Mouse (Mus musculus) spleen, adult 2 months (tissue): ENCODE measurements around the gene Slc38a1.

Experiments used
- CTCF ChIP-seq: fragments of 200-500 bp; IDR thresholded peaks from 2 replicates; pipeline ENCODE4 v1.5.1; 2011; ENCODE audit warnings: mild to moderate bottlenecking, inconsistent platforms; ENCODE audit not compliant: insufficient read depth, insufficient read length, insufficient replicate concordance; ENCODE audit errors: extremely low read depth
- POLR2A ChIP-seq: fragments of 200-500 bp; IDR thresholded peaks from 2 replicates; pipeline ENCODE4 v1.6.1; 2011; ENCODE audit warnings: low read depth, low read length, inconsistent platforms

DNA sequence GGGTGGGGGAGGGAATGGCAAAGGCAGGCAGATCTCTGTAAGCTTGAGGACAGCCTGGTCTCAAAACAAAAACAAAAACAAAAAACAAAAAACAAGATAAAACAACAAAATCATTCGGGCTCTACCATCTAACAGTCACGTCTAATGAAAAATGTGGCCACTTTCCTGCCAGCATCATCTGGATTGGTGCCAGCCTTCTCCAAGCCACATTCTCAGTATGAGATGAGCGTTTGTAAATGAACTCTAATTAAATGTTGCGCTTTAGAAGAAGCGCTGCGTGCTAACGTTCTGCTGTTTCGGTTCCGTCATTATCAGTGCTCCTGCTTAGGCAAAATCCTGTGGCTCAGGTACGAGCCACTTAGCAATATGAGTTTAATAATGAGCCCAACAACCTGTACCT lies 9.8 kb upstream of the Slc38a1 start:
- no peak for TF ChIP-seq CTCF
- no peak for TF ChIP-seq POLR2A
